Mouse (Mus musculus) T-cell, adult 2 months (primary cell): ENCODE measurements around the gene Slc24a4.

Experiments used
- DNase-seq: peaks from one replicate; pipeline ENCODE4 v3.0.0; 2022; ENCODE audit warnings: low spot score

Gene Slc24a4

GRCm38 (mm10) chr12:102285318-102285717 is 156.8 kb downstream of the Slc24a4 start:
- no peak for DNase-seq

GRCm38 (mm10) chr12:102285779-102286178 is 157.2 kb downstream of the Slc24a4 start:
- DNase-seq, result no peak

- DNase-seq, result no peak
These were observed 158.3 kb downstream of the Slc24a4 start for GRCm38 (mm10) chr12:102286681-102287414.

- DNase-seq, result no peak
These were observed 159.5 kb downstream of the Slc24a4 start for GRCm38 (mm10) chr12:102287904-102288602.

GRCm38 (mm10) chr12:102288846-102289245 is 160.3 kb downstream of the Slc24a4 start:
- no peak for DNase-seq

GRCm38 (mm10) chr12:102289568-102289967 is 161.0 kb downstream of the Slc24a4 start:
- no peak for DNase-seq

GRCm38 (mm10) chr12:102290662-102291061 is 162.1 kb downstream of the Slc24a4 start:
- no peak for DNase-seq

GRCm38 (mm10) chr12:102291686-102292085 is 163.2 kb downstream of the Slc24a4 start:
- no peak for DNase-seq

GRCm38 (mm10) chr12:102292501-102293215 is 164.1 kb downstream of the Slc24a4 start:
- no peak for DNase-seq

GRCm38 (mm10) chr12:102294634-102295033 is 166.1 kb downstream of the Slc24a4 start:
- DNase-seq, result no peak

GRCm38 (mm10) chr12:102295230-102295629 is 166.7 kb downstream of the Slc24a4 start:
- peak; percentile 68 for DNase-seq

- DNase-seq, result no peak
These were observed 167.1 kb downstream of the Slc24a4 start for GRCm38 (mm10) chr12:102295662-102296061.

- no peak for DNase-seq
These were observed 167.8 kb downstream of the Slc24a4 start for GRCm38 (mm10) chr12:102296361-102296760.

GRCm38 (mm10) chr12:102296967-102297366 is 168.4 kb downstream of the Slc24a4 start:
- no peak for DNase-seq

- no peak for DNase-seq
These were observed 170.7 kb downstream of the Slc24a4 start for GRCm38 (mm10) chr12:102299209-102299608.

GRCm38 (mm10) chr12:102301585-102301984 is 173.1 kb downstream of the Slc24a4 start:
- DNase-seq, result no peak

GRCm38 (mm10) chr12:102302322-102302721 is 173.8 kb downstream of the Slc24a4 start:
- peak; percentile 31 for DNase-seq

GRCm38 (mm10) chr12:102302831-102303351 is 174.4 kb downstream of the Slc24a4 start:
- DNase-seq, result no peak

- DNase-seq, result no peak
These were observed 175.3 kb downstream of the Slc24a4 start for GRCm38 (mm10) chr12:102303867-102304266.

- no peak for DNase-seq
These were observed 176.7 kb downstream of the Slc24a4 start for GRCm38 (mm10) chr12:102305069-102305836.

- no peak for DNase-seq
These were observed 179.5 kb downstream of the Slc24a4 start for GRCm38 (mm10) chr12:102308001-102308456.
